Mouse (Mus musculus) mouse embryonic stem cell (cell line): Measurements from ENCODE around the gene Ubl7.
"Not testable (repeated sequence)": the region's sequence is repeated elsewhere in the genome, so short reads cannot be mapped to it uniquely, and the experiment has no call there.

Experiments used
- in situ Hi-C, 2 experiments: fragments of 300-500 bp; cut with MboI; formaldehyde crosslinking; loops; 1 replicate in 1 of 2; 3 replicates in 1 of 2; pipeline ENCODE4 v1.14.3; 2019 to 2020; ENCODE audit warnings: low sequenced_read_pairs in 2 of 2, low pct_unique_long_range_greater_than_20kb in 1 of 2, mixed read lengths in 1 of 2; ENCODE audit not compliant: unreplicated experiment in 1 of 2

Ubl7 gene

DNA sequence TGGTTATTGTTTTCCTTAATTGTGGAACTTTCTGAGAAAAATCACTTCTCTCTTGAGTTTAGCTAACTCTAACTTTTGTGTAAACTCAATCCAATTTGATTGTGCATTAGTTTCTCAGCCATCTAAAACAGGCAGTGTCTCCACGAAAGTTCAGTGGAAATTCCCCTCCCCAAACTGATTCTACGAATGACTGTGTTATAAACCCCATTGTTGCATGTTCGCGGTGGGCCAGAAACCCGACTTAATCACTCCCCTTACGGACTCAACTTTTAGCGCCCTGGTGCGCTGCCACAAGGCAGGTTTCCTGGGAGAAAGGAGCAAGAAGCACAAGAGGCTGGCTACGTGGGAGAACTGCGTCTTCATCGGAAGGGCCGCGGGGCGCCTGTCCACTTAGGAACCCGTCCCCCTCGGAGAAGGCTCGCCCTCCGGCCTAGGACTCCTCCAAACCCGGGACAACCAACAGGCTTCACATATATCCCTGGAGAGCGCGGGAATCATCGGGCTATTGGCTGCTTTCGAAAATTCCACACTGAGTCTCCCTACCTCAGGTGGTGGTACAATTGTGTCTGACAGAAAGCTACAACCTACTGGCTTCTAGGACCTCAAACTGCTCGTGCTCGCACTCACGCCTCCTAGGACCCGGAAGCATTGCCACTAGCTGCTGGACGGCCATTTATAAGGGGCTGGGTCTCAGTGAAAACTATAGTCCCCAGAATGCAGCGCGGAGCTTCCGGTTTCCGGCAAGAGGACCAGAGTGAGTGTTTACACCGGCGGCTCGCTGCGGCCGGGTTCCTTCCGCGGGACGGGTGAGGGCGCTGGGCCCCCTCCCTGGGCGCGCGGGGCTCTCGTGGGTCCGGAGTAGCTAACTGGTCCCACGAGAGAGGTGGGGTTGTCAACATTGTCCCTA, at the start of gene Ubl7:
Gene Ubl7 (plus strand): TSS at position 726 of the 907 bp plus-strand sequence.
- in situ Hi-C loops, result no loop called here

DNA sequence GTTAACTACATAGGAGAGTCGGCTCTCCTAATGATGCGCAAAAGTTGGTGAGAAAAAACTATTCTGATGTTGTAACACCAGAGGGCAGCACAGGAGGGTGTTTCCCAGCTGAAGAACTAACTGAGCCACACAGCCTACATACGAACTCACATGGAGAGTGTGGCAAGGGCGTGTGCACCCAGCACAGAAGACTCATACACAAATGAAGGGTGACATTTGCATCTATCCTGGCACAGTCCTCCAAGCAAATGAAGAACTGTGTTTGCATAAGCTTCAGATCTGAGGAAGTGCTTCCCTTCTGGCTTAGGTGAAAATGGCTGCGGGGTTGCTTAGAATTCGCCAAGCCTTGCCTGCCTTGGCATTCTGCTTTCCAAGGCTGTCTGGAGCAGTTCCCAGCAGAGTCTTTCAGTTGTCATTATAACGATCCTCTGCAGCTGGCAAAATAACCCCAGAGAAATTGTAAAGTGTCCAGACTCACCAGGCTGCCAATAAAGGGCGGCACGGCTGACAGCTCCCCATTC, 48.8 kb upstream of the Ubl7 start:
- in situ Hi-C loops, result loop anchor here (5.0 to 10.0 kb wide), 2 partner anchors 133 to 135 kb away; no protein-coding TSS in a partner anchor

GRCm38 (mm10) chr9:57864336-57864735, 46.4 kb upstream of the Ubl7 start:
- in situ Hi-C loops, result loop anchor here (5.0 to 10.0 kb wide), 2 partner anchors 130 to 133 kb away; no protein-coding TSS in a partner anchor

DNA sequence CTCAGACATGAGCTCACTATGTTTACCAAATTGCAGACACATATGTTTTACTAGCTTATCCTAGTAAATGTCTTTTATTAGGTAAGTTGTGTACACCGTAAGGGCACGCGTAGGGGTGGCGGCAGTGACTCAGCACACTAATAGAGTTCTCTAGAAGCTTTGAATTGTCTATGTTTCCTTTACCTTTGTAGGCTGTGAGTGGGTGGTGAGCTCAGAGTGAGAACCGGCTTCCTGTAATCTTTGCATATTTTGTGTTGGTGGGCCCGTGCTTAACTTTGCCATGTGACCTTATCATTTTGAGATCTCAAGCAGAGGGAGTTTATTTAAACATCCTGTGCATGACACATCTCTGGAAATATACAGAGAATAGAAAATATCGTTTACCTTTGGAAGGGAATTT, 44.2 kb upstream of the Ubl7 start:
- in situ Hi-C loops, result loop anchor here in 1 of 2 experiments (10.0 kb wide), 1 partner anchor 128 kb away; no protein-coding TSS in a partner anchor

- in situ Hi-C loops, result loop anchor here in 1 of 2 experiments (10.0 kb wide), 1 partner anchor 128 kb away; no protein-coding TSS in a partner anchor
These were observed 43.5 kb upstream of the Ubl7 start for GRCm38 (mm10) chr9:57867236-57867635.

DNA sequence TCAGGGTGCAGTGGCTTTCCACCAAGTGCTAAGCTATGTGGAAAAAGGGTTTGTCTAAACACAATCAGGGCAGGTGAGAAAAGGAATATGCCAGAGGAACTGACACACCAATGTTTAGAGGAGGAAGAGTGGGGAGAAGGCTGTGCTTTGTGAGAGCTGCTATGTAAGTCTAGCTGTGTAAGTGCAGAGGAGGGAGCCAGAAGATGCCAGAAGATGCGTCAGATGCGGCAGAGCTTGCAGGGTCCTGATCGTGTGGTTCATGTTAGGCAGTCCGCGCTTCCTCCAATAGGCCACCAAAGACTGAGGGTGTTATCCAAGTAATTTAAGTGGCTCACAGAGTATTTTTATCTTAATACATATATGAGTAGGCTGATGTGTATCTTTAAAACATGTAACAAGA, 42.9 kb upstream of the Ubl7 start:
- in situ Hi-C loops, result loop anchor here in 1 of 2 experiments (10.0 kb wide), 1 partner anchor 127 kb away; no protein-coding TSS in a partner anchor

DNA sequence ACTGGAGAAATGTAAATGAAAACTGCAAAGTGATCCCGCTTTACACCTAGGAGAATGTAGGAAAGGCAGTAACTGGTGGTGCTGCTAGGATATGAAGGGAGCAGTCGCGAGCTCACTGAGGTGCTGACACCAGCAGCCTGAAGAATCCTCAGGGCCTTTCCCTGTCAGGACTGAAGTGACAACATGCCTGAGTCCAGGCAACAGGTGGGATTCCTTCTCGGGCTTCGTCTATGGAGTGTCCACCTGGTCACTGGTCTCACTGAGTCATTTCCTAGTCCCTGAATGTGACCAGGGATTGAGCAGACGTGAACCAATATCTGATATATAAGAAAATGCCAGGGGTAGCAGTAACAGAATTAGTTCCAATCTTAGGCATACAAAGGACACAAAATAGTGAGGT, 42.0 kb upstream of the Ubl7 start:
- in situ Hi-C loops, result loop anchor here in 1 of 2 experiments (10.0 kb wide), 1 partner anchor 126 kb away; no protein-coding TSS in a partner anchor

DNA sequence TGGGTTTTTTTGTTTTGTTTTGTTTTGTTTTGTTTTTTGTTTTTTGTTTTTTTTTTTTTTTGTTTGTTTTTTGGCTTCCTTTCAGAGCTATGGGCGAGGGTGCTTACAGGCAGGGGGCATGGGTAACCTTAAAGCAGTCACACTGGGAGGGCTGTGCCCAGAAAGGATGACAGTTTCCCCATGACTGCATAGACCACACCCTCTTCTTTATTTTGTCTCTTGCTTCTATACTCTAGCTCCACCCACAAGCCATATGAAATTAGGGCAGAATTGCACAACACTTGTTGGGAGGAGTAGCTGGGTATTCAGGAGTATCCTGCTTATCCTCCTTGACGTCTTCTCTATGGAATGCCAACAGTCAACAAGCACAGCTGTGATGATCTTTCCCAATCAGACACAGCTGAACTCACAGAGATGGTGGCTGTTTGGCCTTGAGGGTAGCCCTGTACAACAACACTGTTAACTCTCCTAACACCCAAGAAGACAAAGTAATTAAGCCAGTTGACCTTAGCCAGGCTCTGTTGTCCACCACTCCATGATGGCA, 40.4 kb upstream of the Ubl7 start:
- in situ Hi-C loops, result no loop called here

GRCm38 (mm10) chr9:57874134-57874533, 36.6 kb upstream of the Ubl7 start:
- in situ Hi-C loops, result no loop called here

- in situ Hi-C loops, result no loop called here
These were observed 35.8 kb upstream of the Ubl7 start for GRCm38 (mm10) chr9:57874994-57875393.

DNA sequence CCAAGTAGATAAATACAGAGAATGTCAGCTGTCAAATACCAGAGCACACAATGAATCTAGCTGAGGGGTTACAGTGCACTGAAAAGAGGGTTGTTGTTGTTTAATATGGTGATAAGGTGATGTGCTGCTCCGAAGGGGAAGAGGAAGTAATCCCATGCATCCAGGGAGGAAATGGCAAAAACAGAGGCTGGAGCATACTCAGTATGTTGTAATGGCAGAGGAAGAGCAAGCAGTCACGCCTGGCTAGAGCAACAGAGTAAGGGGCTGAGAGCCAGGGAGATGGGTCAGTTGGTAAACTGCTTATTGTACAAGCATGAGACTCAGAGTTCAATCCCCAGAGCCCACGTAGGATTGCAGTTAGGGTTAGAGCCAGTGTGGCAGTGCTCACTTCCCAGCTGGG, 31.6 kb upstream of the Ubl7 start:
- in situ Hi-C loops, result no loop called here

DNA sequence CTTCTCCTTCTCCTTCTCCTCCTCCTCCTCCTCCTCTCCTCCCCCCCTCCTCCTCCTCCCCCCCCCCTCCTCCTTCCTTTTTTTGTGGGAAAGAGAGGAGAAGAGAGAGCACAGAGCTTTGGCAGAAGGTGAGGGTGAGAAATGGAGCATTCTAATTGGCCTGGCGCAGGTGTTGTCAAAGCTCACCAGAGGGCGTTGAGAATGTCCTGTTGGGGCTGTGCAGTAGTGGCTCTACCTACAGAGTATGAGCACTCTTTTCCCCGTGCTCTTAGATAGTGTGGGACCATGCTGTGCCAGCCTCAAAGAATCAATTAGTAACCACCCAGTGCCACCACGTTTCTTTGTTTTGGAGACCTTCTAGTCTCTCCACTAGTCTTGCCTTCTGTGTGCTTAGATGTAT, 30.5 kb upstream of the Ubl7 start:
- in situ Hi-C loops, result no loop called here

DNA sequence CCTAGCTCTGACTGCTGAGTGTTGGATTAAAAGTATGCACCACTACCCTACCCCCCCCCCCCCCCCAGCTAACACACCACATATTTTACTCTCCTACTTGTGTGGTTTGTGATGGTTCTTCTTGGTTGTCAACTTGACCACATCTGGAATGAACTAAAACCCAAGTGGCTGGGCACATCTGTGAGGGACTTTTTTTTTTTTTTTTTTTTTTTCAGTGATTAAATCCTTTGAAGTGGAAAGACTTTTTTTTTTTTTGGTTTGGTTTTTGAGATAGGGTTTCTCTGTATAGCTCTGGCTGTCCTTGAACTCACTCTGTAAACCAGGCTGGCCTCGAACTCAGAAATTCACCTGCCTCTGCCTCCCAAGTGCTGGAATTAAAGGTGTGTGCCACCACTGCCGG, 29.0 kb upstream of the Ubl7 start:
- in situ Hi-C loops, result not testable (repeated sequence)

DNA sequence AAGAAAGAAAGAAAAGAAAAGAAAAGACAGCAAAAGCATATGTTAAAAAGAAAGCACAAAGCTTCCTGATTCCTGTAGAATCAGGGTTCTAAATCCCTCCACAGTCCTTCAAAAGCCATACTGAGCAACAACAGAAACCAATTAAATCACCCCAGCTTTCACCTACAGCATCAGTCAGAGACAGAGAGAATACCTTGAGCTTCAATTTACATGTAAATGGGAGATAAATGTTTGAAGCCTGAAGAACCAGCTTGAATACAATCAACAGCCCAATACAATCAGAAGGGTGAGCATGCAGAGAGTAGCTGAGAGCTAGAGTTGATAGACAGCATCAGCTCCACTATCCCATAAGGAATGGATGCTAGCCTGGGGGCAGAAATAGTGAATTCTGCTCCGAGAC, 27.4 kb upstream of the Ubl7 start:
- in situ Hi-C loops, result no loop called here

DNA sequence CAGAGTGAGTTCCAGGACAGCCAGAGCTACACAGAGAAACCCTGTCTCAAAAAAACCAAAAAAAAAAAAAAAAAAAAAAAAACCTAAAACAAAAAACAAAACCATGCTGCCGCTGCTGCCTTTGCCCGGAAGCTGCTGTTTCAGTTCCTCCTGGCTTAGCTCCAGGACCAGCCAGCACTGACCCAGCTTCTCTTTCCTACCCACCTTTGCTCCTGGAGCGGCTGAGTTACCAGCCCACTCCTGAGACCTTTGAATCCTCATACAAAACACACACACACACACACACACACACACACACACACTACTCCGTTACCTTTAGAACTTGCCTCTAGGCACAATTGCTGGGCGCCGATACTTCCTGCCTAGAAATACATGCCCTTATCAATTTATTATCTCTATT, 22.7 kb upstream of the Ubl7 start:
- in situ Hi-C loops, result no loop called here

DNA sequence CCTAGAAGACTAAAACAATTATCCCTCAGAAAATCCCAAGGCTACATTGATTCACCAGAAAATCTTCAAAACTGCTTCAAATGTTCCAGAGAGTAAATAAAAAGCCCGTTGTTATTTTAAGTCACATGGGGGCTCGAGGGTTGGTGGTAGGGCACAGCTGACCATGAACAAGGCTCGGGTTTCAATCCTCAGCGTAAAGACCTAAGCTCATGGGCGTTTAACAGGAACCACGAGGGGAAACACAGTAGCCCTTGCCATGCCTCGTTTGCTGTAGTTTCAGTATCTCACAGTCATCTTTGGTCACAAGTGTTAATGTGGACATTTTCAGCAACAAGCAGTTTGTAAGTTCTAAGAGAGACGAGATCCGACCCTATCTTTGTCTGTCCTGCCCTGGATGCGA, 10.3 kb upstream of the Ubl7 start:
- in situ Hi-C loops, result no loop called here

DNA sequence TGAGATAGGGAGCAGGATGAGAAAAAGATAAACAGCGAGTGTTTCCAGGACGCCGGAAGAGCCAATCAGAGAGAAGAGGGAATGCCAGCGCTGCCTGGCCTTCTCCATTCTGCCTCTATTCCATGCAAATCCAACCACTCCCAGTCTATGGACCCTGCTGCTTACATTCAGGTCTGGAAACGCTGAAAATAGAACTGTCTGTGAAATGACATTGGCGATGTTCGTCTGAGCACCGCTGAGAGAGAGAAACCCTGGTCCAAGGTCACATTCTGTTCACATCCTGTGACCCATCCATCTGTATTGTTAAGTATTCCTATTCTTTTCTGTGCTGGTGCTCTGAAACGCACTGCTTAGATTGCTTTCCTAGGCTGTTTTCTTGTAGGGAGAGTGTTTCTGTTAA, 9.6 kb upstream of the Ubl7 start:
- in situ Hi-C loops, result no loop called here

DNA sequence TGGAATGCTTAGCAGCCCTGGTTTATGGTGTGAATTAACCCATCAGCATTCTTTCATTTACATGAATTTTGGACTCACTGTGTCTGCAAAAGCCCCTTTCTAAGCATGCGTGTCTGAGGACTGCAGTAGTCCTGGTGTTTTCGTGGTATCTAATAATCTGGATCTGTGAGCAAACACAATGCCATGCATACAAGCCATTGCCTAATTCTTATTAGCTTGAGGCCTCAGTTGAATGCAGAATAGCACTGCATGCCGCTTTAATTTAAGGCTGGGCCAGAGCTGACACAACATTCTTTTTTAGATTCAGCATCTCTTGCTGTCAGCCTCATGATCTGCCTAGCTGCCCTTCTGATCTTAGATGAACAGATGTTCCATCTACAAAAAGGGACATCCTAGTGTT, 9.2 kb upstream of the Ubl7 start:
- in situ Hi-C loops, result no loop called here

GRCm38 (mm10) chr9:57902132-57902531, 8.6 kb upstream of the Ubl7 start:
- in situ Hi-C loops, result no loop called here
